Mouse (Mus musculus) liver, embryonic 14.5 days (tissue): ENCODE results near the gene Med1. TPM values are rescaled to one million over a fixed set of nuclear protein-coding genes. Genes with fewer than 3 reads are reported as not detected.

Source experiments
- ATAC-seq: fragments of 200-750 bp; cut with Nextera tagmentation; 2 replicates; pipeline ENCODE4 v1.8.0; 2017; ENCODE audit warnings: moderate number of reproducible peaks, mild to moderate bottlenecking, moderate library complexity; ENCODE audit not compliant: insufficient read depth
- DNase-seq, 3 experiments: peaks; one replicate each; pipeline ENCODE4 v3.0.0-alpha.2; 2012 to 2013; ENCODE audit warnings: low read depth in 3 of 3, low spot score in 3 of 3
- H3K27ac ChIP-seq: fragments of 300-500 bp; sonication (generic); 2 replicates; pipeline ENCODE4 v1.5.1; 2014; ENCODE audit warnings: moderate library complexity, mild to moderate bottlenecking, control low read depth, inconsistent platforms
- H3K27me3 ChIP-seq: fragments of 300-500 bp; sonication (generic); 2 replicates; pipeline ENCODE4 v1.6.1; 2014; ENCODE audit warnings: mild to moderate bottlenecking, low read length, moderate library complexity; ENCODE audit not compliant: control insufficient read depth, insufficient read depth
- H3K36me3 ChIP-seq: fragments of 300-500 bp; sonication (generic); replicated peaks from 2 replicates; pipeline ENCODE4 v1.6.1; 2014; ENCODE audit warnings: low read depth; ENCODE audit not compliant: control insufficient read depth, insufficient read depth
- H3K4me1 ChIP-seq, 2 experiments: fragments of 200-500 bp in 1 of 2; fragments of 300-500 bp in 1 of 2; sonication (generic) in 1 of 2; replicated peaks; 2 replicates each; pipeline ENCODE4 v1.6.1; 2012 to 2014; ENCODE audit warnings: antibody characterized with exemption in 1 of 2, inconsistent platforms in 1 of 2, low read length in 1 of 2; ENCODE audit not compliant: control insufficient read depth in 2 of 2, insufficient read depth in 2 of 2
- H3K4me2 ChIP-seq: fragments of 300-500 bp; sonication (generic); 2 replicates; pipeline ENCODE4 v1.6.1; 2014; ENCODE audit warnings: low read depth, mild to moderate bottlenecking, control low read depth, moderate library complexity
- H3K4me3 ChIP-seq, 2 experiments: fragments of 200-500 bp in 1 of 2; fragments of 300-500 bp in 1 of 2; sonication (generic) in 1 of 2; 2 replicates each; pipeline ENCODE4 v1.5.1; 2012 to 2014; ENCODE audit warnings: low read depth in 2 of 2, low read length in 2 of 2, mild to moderate bottlenecking in 2 of 2, control low read depth in 1 of 2, inconsistent platforms in 1 of 2, moderate library complexity in 1 of 2; ENCODE audit not compliant: insufficient read depth in 1 of 2
- H3K9ac ChIP-seq: fragments of 300-500 bp; sonication (generic); replicated peaks from 2 replicates; pipeline ENCODE4 v1.6.1; 2014; ENCODE audit warnings: mild to moderate bottlenecking, control low read depth, moderate library complexity
- H3K9me3 ChIP-seq: fragments of 300-500 bp; sonication (generic); 2 replicates; pipeline ENCODE4 v1.6.1; 2016; ENCODE audit warnings: low read length, mixed read lengths; ENCODE audit not compliant: control insufficient read depth
- CTCF ChIP-seq: IDR thresholded peaks from 2 replicates; pipeline ENCODE4 v1.5.1; 2016; ENCODE audit warnings: antibody characterized with exemption, low read depth, control low read depth
- EP300 ChIP-seq: IDR thresholded peaks from 2 replicates; pipeline ENCODE4 v1.6.1; 2016; ENCODE audit warnings: antibody characterized with exemption, low read depth
- WGBS: fragments of 180-500 bp; shearing (Covaris S2); extraction: QIAGEN DNeasy Blood & Tissue Kit; methylation state at CpG from one replicate; pipeline ENCODE4 v1.1.7; 2014; ENCODE audit not compliant: insufficient replicate concordance; 5-methylcytosine and 5-hydroxymethylcytosine counted together
- polyA plus RNA-seq, 2 experiments: library from polyadenylated mRNA; depleted of rRNA in 1 of 2; stranded (reverse) in 1 of 2; unstranded in 1 of 2; fragments of >200 nt; fragmentation: Nextera tagmentation in 1 of 2; extraction: Ambion mirVana in 1 of 2; gene quantifications; 2 replicates each; pipeline versions ENCODE4 v1.2.1 to v1.2.3; 2012 to 2014

Gene Med1
- polyA plus RNA-seq, 2 experiments, result 8.7 to 19.7 TPM

DNA sequence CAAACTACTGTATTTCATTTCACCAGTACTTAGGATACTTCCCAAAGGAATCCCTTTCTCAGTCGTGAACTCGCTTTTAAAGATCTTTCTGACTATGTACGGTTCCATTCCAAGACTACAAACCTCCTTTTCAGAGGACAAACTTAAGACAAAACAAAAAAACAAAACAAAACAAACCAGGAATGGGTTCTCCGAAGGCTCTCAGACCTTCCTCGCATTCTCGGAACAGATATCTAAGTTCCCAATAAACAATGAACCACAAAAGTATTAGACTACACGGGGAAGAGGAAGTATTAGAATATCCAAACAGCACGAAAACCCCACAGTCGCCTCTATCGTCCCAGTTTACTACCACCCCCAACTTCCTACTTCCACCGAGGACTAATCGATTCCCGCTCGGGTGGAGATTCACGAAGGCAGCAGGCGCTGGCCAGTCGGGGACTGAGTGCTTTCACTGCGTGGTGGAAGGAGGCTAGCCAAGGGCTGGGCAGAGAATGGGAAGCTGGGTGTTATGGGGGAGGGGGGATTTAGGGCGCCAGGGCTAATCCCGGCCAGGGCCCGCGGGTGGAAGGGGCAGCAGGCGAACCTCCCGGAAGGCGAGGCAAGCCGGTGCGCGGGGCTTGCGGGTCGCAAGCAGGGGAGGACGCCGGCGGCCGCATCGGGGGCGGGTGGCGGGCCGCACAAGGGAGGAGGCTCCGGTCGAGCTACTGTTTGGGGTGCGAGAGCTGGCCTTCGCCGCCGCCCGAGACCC lies 44.4 kb downstream of the Med1 start:
- ATAC-seq, result peak; percentile 29
- Histone ChIP-seq H3K36me3 (no peaks in the 10 kb centered on the region), H3K4me1 (peaks cover 2 to 9% of the 10 kb centered on the region in 2 experiments; a peak in 2 of 4 replicates), H3K27me3 (no peaks in the 10 kb centered on the region), H3K4me2 (peak overlapping the region; percentile 100), H3K4me3 (peak overlapping the region; percentile 79 to 80), H3K9ac (peak overlapping the region; percentile 63), H3K27ac (peak overlapping the region; percentile 53), H3K9me3 (no peaks in the 10 kb centered on the region)
- TF ChIP-seq CTCF, result no peak
- WGBS, result 1% methylated on average over 44 of the region's 45 CpGs
- peak; percentile 16 to 30 (median 29) for DNase-seq

DNA sequence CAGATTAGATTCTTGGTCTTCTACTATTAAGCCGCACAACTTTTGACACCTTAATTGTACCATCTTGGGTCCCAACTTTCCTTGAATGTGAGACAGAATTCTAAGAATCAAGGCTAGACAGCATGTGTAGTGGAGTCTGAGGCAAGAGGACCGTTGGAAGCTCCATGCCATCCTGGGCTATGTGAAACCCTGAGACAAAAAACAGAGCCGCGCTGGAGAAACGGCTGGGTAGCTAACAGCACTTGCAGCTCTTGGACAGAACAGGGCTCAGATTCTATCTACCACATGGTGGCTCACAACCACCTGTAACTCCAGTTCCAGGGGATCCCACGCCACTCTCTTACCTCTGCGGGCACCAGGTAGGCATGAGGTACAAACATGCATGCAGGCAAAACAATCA lies 47.2 kb downstream of the Med1 start:
- no peaks in the 10 kb centered on the region for H3K36me3 ChIP-seq
- 76% methylated on average over 7 of the region's 7 CpGs for WGBS
- no peaks in the 10 kb centered on the region for H3K27me3 ChIP-seq
- no peaks in the 10 kb centered on the region for H3K9me3 ChIP-seq
- no peak overlapping the region for H3K4me3 ChIP-seq
- no peak overlapping the region for H3K27ac ChIP-seq
- DNase-seq, result no peak
- TF ChIP-seq CTCF, result no peak
- no peak overlapping the region for H3K4me2 ChIP-seq
- ATAC-seq, result no peak
- peaks cover 2 to 9% of the 10 kb centered on the region in 2 experiments; a peak in 2 of 4 replicates for H3K4me1 ChIP-seq
- no peak overlapping the region for H3K9ac ChIP-seq

DNA sequence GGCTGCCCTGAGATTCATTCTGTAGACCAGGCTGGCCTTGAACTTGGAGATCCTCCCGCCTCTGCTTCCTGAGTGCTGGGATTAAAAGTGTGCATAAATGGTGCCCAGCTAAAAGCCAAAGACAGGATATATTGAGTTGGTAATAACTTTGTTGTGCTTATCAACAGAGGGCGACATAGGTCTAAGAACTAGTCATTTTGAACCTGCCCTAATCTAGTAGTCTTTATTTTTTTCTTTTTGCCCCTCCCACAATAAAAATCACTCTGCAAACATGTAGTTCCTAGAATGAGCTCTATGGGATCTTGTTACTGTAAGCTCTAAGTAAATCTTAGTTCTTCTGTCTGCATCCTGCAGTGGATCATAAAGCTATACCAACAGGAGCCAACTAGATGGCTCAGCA lies 50.5 kb downstream of the Med1 start:
- WGBS, result 76% methylated on average over 2 of the region's 2 CpGs
- TF ChIP-seq CTCF, result peak; percentile 20; the same call in 1 of the 2 replicates
- no peak for TF ChIP-seq EP300
- Histone ChIP-seq H3K9ac (no peak overlapping the region), H3K4me1 (peaks cover 0 to under 1% of the 10 kb centered on the region in 2 experiments; a peak in 2 of 4 replicates), H3K4me2 (no peak overlapping the region), H3K27me3 (no peaks in the 10 kb centered on the region), H3K4me3 (no peak overlapping the region), H3K36me3 (no peaks in the 10 kb centered on the region), H3K9me3 (no peaks in the 10 kb centered on the region), H3K27ac (no peak overlapping the region)
- DNase-seq, result peak in 1 of 3 experiments; percentile 9
- no peak for ATAC-seq

GRCm38 (mm10) chr11:98138894-98139293 lies 54.2 kb downstream of the Med1 start:
- no peaks in the 10 kb centered on the region for H3K36me3 ChIP-seq
- no peaks in the 10 kb centered on the region for H3K4me1 ChIP-seq
- no peak for DNase-seq
- TF ChIP-seq CTCF, result no peak
- no peak for TF ChIP-seq EP300
- H3K9ac ChIP-seq, result no peak overlapping the region
- 78% methylated on average over 7 of the region's 7 CpGs for WGBS
- no peak for ATAC-seq
- no peaks in the 10 kb centered on the region for H3K27me3 ChIP-seq
- H3K4me3 ChIP-seq, result no peak overlapping the region
- H3K27ac ChIP-seq, result no peak overlapping the region
- H3K9me3 ChIP-seq, result no peaks in the 10 kb centered on the region
- H3K4me2 ChIP-seq, result no peak overlapping the region

GRCm38 (mm10) chr11:98137836-98138235 lies 55.3 kb downstream of the Med1 start:
- DNase-seq (no peak), ATAC-seq (no peak)
- Histone ChIP-seq H3K4me1 (no peaks in the 10 kb centered on the region), H3K36me3 (no peaks in the 10 kb centered on the region), H3K9me3 (no peaks in the 10 kb centered on the region), H3K27ac (no peak overlapping the region), H3K4me2 (no peak overlapping the region), H3K9ac (no peak overlapping the region), H3K4me3 (no peak overlapping the region), H3K27me3 (no peaks in the 10 kb centered on the region)
- no peak for TF ChIP-seq EP300
- TF ChIP-seq CTCF, result no peak
- WGBS, result 77% methylated on average over 11 of the region's 11 CpGs
